Mouse (Mus musculus): Measurements from ENCODE around the gene Map2.

Gene Map2

GRCm38 (mm10) chr1:66395826-66396225 lies 220.8 kb downstream of the Map2 start:
- no peak for DNase-seq (ENCODE audit: low spot score)

GRCm38 (mm10) chr1:66401902-66402301 lies 226.8 kb downstream of the Map2 start:
- DNase-seq (ENCODE audit: low spot score), result no peak

- DNase-seq (ENCODE audit: low spot score), result no peak
Measured at GRCm38 (mm10) chr1:66407270-66407967, 232.3 kb downstream of the Map2 start.

- no peak for DNase-seq (ENCODE audit: low spot score)
Measured at GRCm38 (mm10) chr1:66418360-66418759, 243.3 kb downstream of the Map2 start.

GRCm38 (mm10) chr1:66426073-66426472 lies 251.0 kb downstream of the Map2 start:
- DNase-seq (ENCODE audit: low spot score), result no peak

GRCm38 (mm10) chr1:66430962-66431361 lies 255.9 kb downstream of the Map2 start:
- no peak for DNase-seq (ENCODE audit: low spot score)

GRCm38 (mm10) chr1:66431472-66431871 lies 256.4 kb downstream of the Map2 start:
- no peak for DNase-seq (ENCODE audit: low spot score)

- DNase-seq (ENCODE audit: low spot score), result no peak
Measured at GRCm38 (mm10) chr1:66438069-66438468, 263.0 kb downstream of the Map2 start.

- no peak for DNase-seq (ENCODE audit: low spot score)
Measured at GRCm38 (mm10) chr1:66442922-66443321, 267.8 kb downstream of the Map2 start.

- DNase-seq (ENCODE audit: low spot score), result no peak
Measured at GRCm38 (mm10) chr1:66449471-66449870, 274.4 kb downstream of the Map2 start.

GRCm38 (mm10) chr1:66456580-66456979 lies 281.5 kb downstream of the Map2 start:
- no peak for DNase-seq (ENCODE audit: low spot score)

- DNase-seq (ENCODE audit: low spot score), result no peak
Measured at GRCm38 (mm10) chr1:66457747-66458146, 282.7 kb downstream of the Map2 start.

- DNase-seq (ENCODE audit: low spot score), result no peak
Measured at GRCm38 (mm10) chr1:66459394-66459793, 284.3 kb downstream of the Map2 start.

GRCm38 (mm10) chr1:66460850-66461249 lies 285.8 kb downstream of the Map2 start:
- DNase-seq (ENCODE audit: low spot score), result no peak

- peak; percentile 15 for DNase-seq (ENCODE audit: low spot score)
Measured at GRCm38 (mm10) chr1:66467821-66468703, 293.0 kb downstream of the Map2 start, which contains the start of gene Unc80. Unc80 (plus strand) TSS chr1:66468367.

GRCm38 (mm10) chr1:66468704-66469020 lies 293.6 kb downstream of the Map2 start:
- DNase-seq (ENCODE audit: low spot score), result no peak

GRCm38 (mm10) chr1:66482751-66483150 lies 307.7 kb downstream of the Map2 start:
- DNase-seq (ENCODE audit: low spot score), result no peak

Data from ovary, adult 18-20 months (tissue).